Mouse (Mus musculus) megakaryocyte, embryonic 14.5 days (primary cell): ENCODE results near the gene Synrg.

Source experiments
- FLI1 ChIP-seq: IDR thresholded peaks from 2 replicates; pipeline ENCODE4 v1.6.1; 2012; ENCODE audit warnings: low read length, inconsistent platforms, mixed read lengths
- GATA1 ChIP-seq: IDR thresholded peaks from 3 replicates; pipeline ENCODE4 v1.6.1; 2012; ENCODE audit warnings: mixed read lengths, low read length, inconsistent platforms, borderline replicate concordance

DNA sequence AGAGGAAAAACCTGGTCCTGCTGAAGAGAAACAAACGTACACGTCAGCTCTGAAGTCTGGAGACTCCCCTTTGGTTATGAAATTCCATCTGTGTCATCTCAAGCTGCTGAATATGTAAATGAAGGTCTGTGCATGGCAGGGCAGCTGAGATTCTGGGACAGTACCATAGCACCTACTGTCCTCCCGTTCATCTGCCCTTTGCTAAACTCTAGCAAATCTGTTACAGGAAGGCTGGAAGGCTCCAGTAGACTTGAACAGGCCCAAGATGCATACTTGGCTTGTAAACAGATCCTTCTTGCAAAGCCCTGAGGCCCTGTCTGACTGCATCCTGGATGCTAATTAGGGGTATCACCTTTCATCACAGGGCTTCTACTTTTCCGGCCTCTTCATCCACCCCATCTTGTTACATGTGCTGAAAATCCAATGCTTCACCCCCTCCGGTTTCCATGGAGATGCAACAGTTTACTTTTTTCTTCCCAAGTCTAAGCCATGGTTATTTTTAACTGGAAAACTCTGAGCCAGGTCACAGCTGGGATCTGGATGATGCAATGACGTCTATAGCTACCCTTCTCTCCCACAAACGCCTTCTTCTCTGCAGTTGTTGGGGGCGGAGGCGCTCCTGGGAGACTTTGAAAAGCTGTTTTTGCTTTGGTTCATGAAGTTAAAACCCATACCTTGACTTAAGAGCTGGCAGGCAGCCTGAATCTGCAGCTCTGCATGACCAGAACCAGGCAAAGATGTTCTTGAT lies 108.8 kb downstream of the Synrg start:
- no peak for TF ChIP-seq GATA1
- no peak for TF ChIP-seq FLI1
